Comparison of ENCODE assay signal across 8 mouse cellular contexts in genomic region chr10:67536621-67537141, GRCm38 (mm10). TPM values are rescaled to one million over a fixed set of nuclear protein-coding genes. Genes with fewer than 3 reads are reported as not detected.
DNase-seq lines count a peak whose midpoint lies in the region; ATAC-seq and TF ChIP-seq lines count a peak whose summit lies in the region.

No protein-coding gene starts in this region.

- peak overlapping the region; percentile 71 for H3K4me3 ChIP-seq in intestine, embryonic 16.5 days (ENCODE audit: low read length)
- peak overlapping the region; percentile 64 to 69 for H3K4me3 ChIP-seq in liver, embryonic 14.5 days (ENCODE audit: insufficient read depth in 1 of 2, low read depth in 2 of 2, low read length in 2 of 2)
- H3K4me3 ChIP-seq in stomach, embryonic 16.5 days (replicated peaks; ENCODE audit: low read length), result peak overlapping the region; percentile 59

- no peak for TF ChIP-seq CTCF in liver, embryonic 14.5 days (IDR thresholded peaks at IDR 0.05; ENCODE audit: low read depth)

- WGBS in intestine, embryonic 16.5 days, result 1% methylated on average over 28 of the region's 32 CpGs
- under 1% methylated on average over 25 of the region's 32 CpGs for WGBS in liver, embryonic 14.5 days (ENCODE audit: insufficient replicate concordance)
- 1% methylated on average over 27 of the region's 32 CpGs for WGBS in stomach, embryonic 16.5 days

- peak; percentile 50 for DNase-seq in layer of hippocampus, adult 11-12 months (ENCODE audit: low spot score)
- DNase-seq in layer of hippocampus, postnatal 14 days (ENCODE audit: low spot score in 2 of 2), result no peak
- DNase-seq in cerebellum, postnatal 10 days, result peak; percentile 61 to 82
- DNase-seq in gastrocnemius, postnatal 25 days, result peak; percentile 54
- DNase-seq in liver, embryonic 14.5 days (ENCODE audit: low read depth in 3 of 3, low spot score in 3 of 3), result no peak
- peak; percentile 77 for DNase-seq in naive thymus-derived CD4-positive, alpha-beta T cell, adult 2 months (ENCODE audit: low read depth)

- ATAC-seq in intestine, embryonic 16.5 days, result peak; percentile 34
- peak; percentile 17; the same call in 1 of the 2 replicates for ATAC-seq in liver, embryonic 14.5 days (ENCODE audit: insufficient read depth)
- peak; percentile 44 for ATAC-seq in stomach, embryonic 16.5 days (ENCODE audit: insufficient read depth, low FRiP score)

- no peaks in the 10 kb centered on the region for H3K9me3 ChIP-seq in intestine, embryonic 16.5 days (ENCODE audit: control insufficient read depth, low read length)
- no peaks in the 10 kb centered on the region for H3K9me3 ChIP-seq in liver, embryonic 14.5 days (ENCODE audit: control insufficient read depth, low read length)
- no peaks in the 10 kb centered on the region for H3K9me3 ChIP-seq in stomach, embryonic 16.5 days (replicated peaks; ENCODE audit: control insufficient read depth, low read length)

- H3K4me1 ChIP-seq in intestine, embryonic 16.5 days (ENCODE audit: control insufficient read depth, insufficient read depth, low read length), result peaks cover 25% of the 10 kb centered on the region
- no peaks in the 10 kb centered on the region for H3K4me1 ChIP-seq in liver, embryonic 14.5 days (replicated peaks; ENCODE audit: control insufficient read depth in 2 of 2, insufficient read depth in 2 of 2, low read length in 1 of 2)
- H3K4me1 ChIP-seq in stomach, embryonic 16.5 days (ENCODE audit: control insufficient read depth, insufficient read depth, low read length), result peaks cover 26% of the 10 kb centered on the region

- H3K4me2 ChIP-seq in intestine, embryonic 16.5 days (ENCODE audit: low read depth, low read length), result peak overlapping the region; percentile 99
- peak overlapping the region; percentile 76 for H3K4me2 ChIP-seq in liver, embryonic 14.5 days (ENCODE audit: low read depth)
- peak overlapping the region; percentile 99 for H3K4me2 ChIP-seq in stomach, embryonic 16.5 days (ENCODE audit: low read depth, low read length)

- no peaks in the 10 kb centered on the region for H3K36me3 ChIP-seq in intestine, embryonic 16.5 days (ENCODE audit: control insufficient read depth, insufficient read depth, low read length)
- no peaks in the 10 kb centered on the region for H3K36me3 ChIP-seq in liver, embryonic 14.5 days (replicated peaks; ENCODE audit: control insufficient read depth, insufficient read depth, low read depth)
- H3K36me3 ChIP-seq in stomach, embryonic 16.5 days (ENCODE audit: control insufficient read depth, insufficient read depth, low read length), result no peaks in the 10 kb centered on the region

- peak overlapping the region; percentile 53 for H3K9ac ChIP-seq in intestine, embryonic 16.5 days (ENCODE audit: low read depth, low read length)
- no peak overlapping the region for H3K9ac ChIP-seq in liver, embryonic 14.5 days (replicated peaks)
- H3K9ac ChIP-seq in stomach, embryonic 16.5 days (ENCODE audit: low read length), result peak overlapping the region; percentile 65

- H3K27me3 ChIP-seq in intestine, embryonic 16.5 days (replicated peaks; ENCODE audit: control insufficient read depth, insufficient read depth, low read length), result peaks cover 63% of the 10 kb centered on the region
- H3K27me3 ChIP-seq in liver, embryonic 14.5 days (ENCODE audit: control insufficient read depth, insufficient read depth, low read length), result peaks cover 80% of the 10 kb centered on the region
- H3K27me3 ChIP-seq in stomach, embryonic 16.5 days (ENCODE audit: control insufficient read depth, insufficient read depth, low read length), result peaks cover 72% of the 10 kb centered on the region

- H3K27ac ChIP-seq in intestine, embryonic 16.5 days (ENCODE audit: low read length), result peak overlapping the region; percentile 27
- no peak overlapping the region for H3K27ac ChIP-seq in liver, embryonic 14.5 days
- peak overlapping the region; percentile 32; the same call in 1 of the 2 replicates for H3K27ac ChIP-seq in stomach, embryonic 16.5 days (ENCODE audit: low read length)

- TF ChIP-seq EP300 in liver, embryonic 14.5 days (IDR thresholded peaks at IDR 0.05; ENCODE audit: low read depth), result no peak

RNA-seq across cellular contexts. Expression of gene Egr2, which starts 1.4 kb away (rescaled TPM):
- 1 to 10 TPM; 2.0 to 2.7 TPM for total RNA-seq in layer of hippocampus, postnatal 14 days (2021)
- total RNA-seq in gastrocnemius, postnatal 25 days (2021), result 1 to 10 TPM in 1 of 2 experiments, under 1 TPM in 1; 0.80 to 1.5 TPM
- polyA plus RNA-seq in intestine, embryonic 16.5 days (2015; fragmentation: Nextera tagmentation; extraction: Ambion mirVana), result 0.23 and 0.36 TPM in 2 replicates
- 0.01 TPM in 2 replicates for polyA plus RNA-seq in liver, embryonic 14.5 days (2012; rRNA removed)
- 0.10 TPM in 1 of 2 replicates, not detected in the other for polyA plus RNA-seq in liver, embryonic 14.5 days (2014; fragmentation: Nextera tagmentation; extraction: Ambion mirVana)
- polyA plus RNA-seq in stomach, embryonic 16.5 days (2015; fragmentation: Nextera tagmentation; extraction: Ambion mirVana), result 0.32 and 0.34 TPM in 2 replicates

RNA-seq across cellular contexts. Expression of gene Ado, which starts 12.1 kb away (rescaled TPM):
- total RNA-seq in layer of hippocampus, postnatal 14 days (2021), result 10 to 100 TPM; 38.0 to 40.9 TPM
- total RNA-seq in gastrocnemius, postnatal 25 days (2021), result 10 to 100 TPM; 26.9 to 27.0 TPM
- 43.2 and 43.5 TPM in 2 replicates for polyA plus RNA-seq in intestine, embryonic 16.5 days (2015; fragmentation: Nextera tagmentation; extraction: Ambion mirVana)
- polyA plus RNA-seq in liver, embryonic 14.5 days (2012; rRNA removed), result 2.9 and 3.0 TPM in 2 replicates
- polyA plus RNA-seq in liver, embryonic 14.5 days (2014; fragmentation: Nextera tagmentation; extraction: Ambion mirVana), result 13.2 and 13.3 TPM in 2 replicates
- polyA plus RNA-seq in stomach, embryonic 16.5 days (2015; fragmentation: Nextera tagmentation; extraction: Ambion mirVana), result 50.6 and 51.9 TPM in 2 replicates

Comparison
In these comparisons a context has a peak if more than half of its experiments do, and no peak if none do; other contexts are left out.
1. DNase-seq: peak in layer of hippocampus, adult 11-12 months (single experiment), cerebellum, postnatal 10 days (2 of 2), gastrocnemius, postnatal 25 days (single experiment) and naive thymus-derived CD4-positive, alpha-beta T cell, adult 2 months (single experiment); none in layer of hippocampus, postnatal 14 days (0 of 2) and liver, embryonic 14.5 days (0 of 3).
2. Peak in every context shown above with its lines, with median percentiles within 50 percentile points of each other: ATAC-seq, H3K4me2 ChIP-seq and H3K4me3 ChIP-seq.